Mouse (Mus musculus): ENCODE measurements at regions not wholly inside any gene's neighbourhood (a gene's known extent, or its start where the extent isn't known, plus 50 kb on each side); places are given as distances from the start of the nearest gene placed in this dataset.

GRCm38 (mm10) chr1:41810318-41810964 lies 885.1 kb upstream of the Pou3f3 start:
- peak; percentile 82 to 83 for DNase-seq

- no peak for DNase-seq
Observed at GRCm38 (mm10) chr1:41811130-41811529, 884.4 kb upstream of the Pou3f3 start.

- DNase-seq: peak; percentile 7 to 8
Observed at GRCm38 (mm10) chr1:41812071-41812470, 883.5 kb upstream of the Pou3f3 start.

GRCm38 (mm10) chr1:41814032-41815005 lies 881.2 kb upstream of the Pou3f3 start:
- peak; percentile 5 to 11 for DNase-seq

- DNase-seq: no peak
Observed at GRCm38 (mm10) chr1:41815021-41815420, 880.5 kb upstream of the Pou3f3 start.

GRCm38 (mm10) chr1:41822742-41823141 lies 872.8 kb upstream of the Pou3f3 start:
- DNase-seq: no peak

GRCm38 (mm10) chr1:41825223-41825622 lies 870.3 kb upstream of the Pou3f3 start:
- no peak for DNase-seq

- DNase-seq: no peak
Observed at GRCm38 (mm10) chr1:41831641-41832040, 863.9 kb upstream of the Pou3f3 start.
